Mouse (Mus musculus) hindbrain, postnatal 0 days (tissue): ENCODE measurements around the gene Clic4. TPM values are rescaled to one million over a fixed set of nuclear protein-coding genes. Genes with fewer than 3 reads are reported as not detected.
A peak's percentile ranks its signal among the peaks of the same experiment; 100 is the strongest.

Experiments used
- ATAC-seq: fragments of 200-750 bp; cut with Nextera tagmentation; 2 replicates; pipeline ENCODE4 v1.8.0; 2017; ENCODE audit warnings: mild to moderate bottlenecking, moderate TSS enrichment, moderate library complexity
- DNase-seq: peaks from one replicate; pipeline ENCODE4 v3.0.0-alpha.2; 2015; ENCODE audit warnings: low spot score
- H3K27ac ChIP-seq: fragments of 300-500 bp; sonication (generic); 2 replicates; pipeline ENCODE4 v1.5.1; 2014; ENCODE audit warnings: mild to moderate bottlenecking
- H3K27me3 ChIP-seq: fragments of 300-500 bp; sonication (generic); 2 replicates; pipeline ENCODE4 v1.6.1; 2014; ENCODE audit warnings: low read length, mixed read lengths; ENCODE audit not compliant: insufficient read depth
- H3K36me3 ChIP-seq: fragments of 300-500 bp; sonication (generic); 2 replicates; pipeline ENCODE4 v1.6.1; 2014; ENCODE audit warnings: low read length, mixed read lengths; ENCODE audit not compliant: insufficient read depth
- H3K4me1 ChIP-seq: fragments of 300-500 bp; sonication (generic); 2 replicates; pipeline ENCODE4 v1.6.1; 2014; ENCODE audit warnings: antibody characterized with exemption, low read length, mixed read lengths; ENCODE audit not compliant: insufficient read depth
- H3K4me2 ChIP-seq: fragments of 300-500 bp; sonication (generic); 2 replicates; pipeline ENCODE4 v1.6.1; 2014; ENCODE audit warnings: low read depth, mild to moderate bottlenecking, low read length, moderate library complexity, mixed read lengths
- H3K4me3 ChIP-seq: fragments of 300-500 bp; sonication (generic); 2 replicates; pipeline ENCODE4 v1.5.1; 2014; ENCODE audit warnings: low read length
- H3K9ac ChIP-seq: fragments of 300-500 bp; sonication (generic); replicated peaks from 2 replicates; pipeline ENCODE4 v1.6.1; 2014; ENCODE audit warnings: mild to moderate bottlenecking, low read length, moderate library complexity, mixed read lengths
- H3K9me3 ChIP-seq: fragments of 300-500 bp; sonication (generic); 2 replicates; pipeline ENCODE4 v1.6.1; 2016; ENCODE audit warnings: low read length, mixed read lengths
- CTCF ChIP-seq: IDR thresholded peaks from 2 replicates; pipeline ENCODE4 v1.5.1; 2016; ENCODE audit warnings: antibody characterized with exemption, control low read depth, low read depth
- WGBS: fragments of 180-500 bp; shearing (Covaris S2); extraction: QIAGEN DNeasy Blood & Tissue Kit; methylation state at CpG from one replicate; pipeline ENCODE4 v1.1.7; 2014; 5-methylcytosine and 5-hydroxymethylcytosine counted together
- polyA plus RNA-seq: library from polyadenylated mRNA; unstranded; fragments of >200 nt; fragmentation: Nextera tagmentation; extraction: Ambion mirVana; gene quantifications from 2 replicates; pipeline ENCODE4 v1.2.1, GENCODE M21; 2015
- total RNA-seq: library from RNA; depleted of rRNA; stranded (reverse); fragments of >200 nt; gene quantifications from 2 replicates; pipeline ENCODE4 v1.2.3, GENCODE M21; 2014

Gene Clic4
- total and polyA plus RNA-seq, 2 experiments from 2014 or later, result 57.1 to 70.1 TPM

DNA sequence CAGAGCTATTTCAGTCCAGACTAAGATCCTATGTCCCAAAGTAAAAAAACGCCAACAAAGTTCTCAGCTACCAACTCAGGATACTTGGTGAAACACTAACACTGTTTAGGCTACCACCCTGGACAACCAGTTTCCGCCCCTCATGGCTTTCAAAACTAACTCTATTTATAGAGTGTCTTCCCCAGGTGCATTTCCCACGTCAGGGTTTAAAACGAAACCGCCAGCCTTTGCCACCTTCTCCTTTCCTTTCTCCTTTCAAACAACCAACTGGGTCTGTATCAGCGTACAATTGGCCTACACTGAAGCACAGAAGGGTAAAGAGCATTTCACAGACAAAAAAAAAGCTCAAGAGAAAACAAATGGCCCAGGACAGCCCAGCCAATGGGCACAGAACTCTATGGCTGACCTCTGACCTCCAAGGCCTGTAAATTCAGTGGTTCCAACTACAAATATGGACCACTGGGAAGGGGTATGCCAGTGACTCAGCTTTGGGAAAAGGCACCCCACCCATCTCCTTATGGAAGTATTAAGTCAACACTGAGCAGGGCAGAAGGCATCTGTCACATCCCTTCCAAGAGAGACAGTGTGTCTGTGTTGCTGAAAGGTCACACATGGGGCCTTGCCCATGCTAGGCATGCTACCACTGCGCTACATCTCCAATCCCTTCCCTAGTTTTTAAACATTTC lies 2.8 kb downstream of the Clic4 start:
- Histone ChIP-seq H3K9me3 (no peaks in the 10 kb centered on the region), H3K27ac (no peak overlapping the region), H3K4me2 (peak overlapping the region; percentile 78), H3K27me3 (no peaks in the 10 kb centered on the region), H3K9ac (no peak overlapping the region), H3K4me3 (no peak overlapping the region), H3K36me3 (no peaks in the 10 kb centered on the region), H3K4me1 (peaks cover 6% of the 10 kb centered on the region; the same call in 1 of the 2 replicates)
- WGBS, result 71% methylated on average over 7 of the region's 7 CpGs
- TF ChIP-seq CTCF, result no peak
- DNase-seq (no peak), ATAC-seq (no peak)

DNA sequence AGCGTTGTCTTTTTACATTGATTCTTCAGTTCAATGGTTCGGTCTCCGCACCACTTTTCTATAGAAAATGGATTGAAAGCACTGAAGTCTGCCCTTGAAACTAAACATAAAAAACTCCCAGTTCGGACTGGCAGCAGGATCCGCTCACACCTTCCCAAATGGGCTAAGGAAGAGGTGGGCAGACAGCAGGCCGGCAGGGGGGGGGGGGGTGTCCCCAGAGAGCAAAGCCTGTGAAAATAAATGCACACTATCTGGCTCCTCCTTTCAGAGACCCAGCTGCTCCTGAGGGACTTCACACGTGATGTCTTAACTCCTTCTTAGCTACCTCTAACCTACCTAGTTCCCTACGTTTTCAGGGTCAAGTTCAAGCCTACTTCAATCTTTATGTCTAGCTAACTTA lies 5.1 kb downstream of the Clic4 start:
- Histone ChIP-seq H3K9ac (no peak overlapping the region), H3K27ac (peak overlapping the region; percentile 45; the same call in 1 of the 2 replicates), H3K36me3 (no peaks in the 10 kb centered on the region), H3K27me3 (no peaks in the 10 kb centered on the region), H3K4me1 (peaks cover 6% of the 10 kb centered on the region; the same call in 1 of the 2 replicates), H3K4me2 (peak overlapping the region; percentile 38), H3K4me3 (no peak overlapping the region), H3K9me3 (no peaks in the 10 kb centered on the region)
- DNase-seq, result no peak
- 41% methylated on average over 8 of the region's 8 CpGs for WGBS
- no peak for ATAC-seq
- no peak for TF ChIP-seq CTCF

DNA sequence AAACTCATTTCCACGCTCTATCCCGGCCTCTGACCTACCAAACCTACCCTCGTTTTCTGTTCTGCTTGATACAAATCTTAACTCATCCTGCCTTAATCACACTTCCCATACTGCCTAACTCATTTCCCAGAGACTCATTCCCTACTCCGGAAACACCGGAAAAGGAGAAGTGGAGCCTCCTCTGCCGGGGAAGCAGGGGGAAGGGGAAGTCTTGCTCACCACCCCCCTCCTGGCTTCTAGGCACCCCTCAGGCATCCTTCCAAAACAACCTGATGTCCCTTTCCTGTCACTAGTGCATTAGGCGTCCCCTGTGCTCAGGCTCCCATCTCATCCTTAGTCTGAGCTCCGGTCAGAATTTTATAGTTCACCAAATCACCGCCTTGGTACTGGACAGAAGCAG lies 5.6 kb downstream of the Clic4 start:
- Histone ChIP-seq H3K4me2 (peak overlapping the region; percentile 38), H3K9ac (no peak overlapping the region), H3K4me3 (no peak overlapping the region), H3K9me3 (no peaks in the 10 kb centered on the region), H3K36me3 (no peaks in the 10 kb centered on the region), H3K4me1 (peaks cover 6% of the 10 kb centered on the region; the same call in 1 of the 2 replicates), H3K27me3 (no peaks in the 10 kb centered on the region), H3K27ac (peak overlapping the region; percentile 45; the same call in 1 of the 2 replicates)
- WGBS, result 66% methylated on average over 9 of the region's 9 CpGs
- no peak for TF ChIP-seq CTCF
- no peak for ATAC-seq
- no peak for DNase-seq

DNA sequence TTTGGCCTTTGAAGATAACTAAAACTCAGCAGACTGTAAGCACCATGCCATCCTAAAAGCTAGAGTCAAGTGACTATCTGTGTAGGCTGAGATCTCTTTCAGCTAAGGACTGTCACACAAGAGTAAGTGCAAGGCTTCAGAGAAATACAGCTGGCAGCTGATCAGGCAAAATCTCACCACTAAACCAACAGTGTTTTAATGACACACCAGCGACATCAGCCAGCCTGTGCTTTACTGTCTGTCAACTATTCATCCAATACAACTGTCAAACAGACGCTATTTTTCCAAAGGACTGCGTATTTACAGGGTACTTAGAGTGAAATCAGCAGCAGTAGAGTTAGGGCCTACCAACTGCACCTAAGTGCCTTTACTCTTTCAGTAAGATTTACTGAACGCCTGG lies 12.2 kb downstream of the Clic4 start:
- TF ChIP-seq CTCF, result no peak
- no peak for DNase-seq
- Histone ChIP-seq H3K4me1 (peaks cover 5% of the 10 kb centered on the region), H3K27me3 (no peaks in the 10 kb centered on the region), H3K4me3 (no peak overlapping the region), H3K4me2 (no peak overlapping the region), H3K27ac (no peak overlapping the region), H3K36me3 (no peaks in the 10 kb centered on the region), H3K9me3 (no peaks in the 10 kb centered on the region), H3K9ac (no peak overlapping the region)
- WGBS, result 68% methylated on average over 4 of the region's 4 CpGs
- ATAC-seq, result no peak

DNA sequence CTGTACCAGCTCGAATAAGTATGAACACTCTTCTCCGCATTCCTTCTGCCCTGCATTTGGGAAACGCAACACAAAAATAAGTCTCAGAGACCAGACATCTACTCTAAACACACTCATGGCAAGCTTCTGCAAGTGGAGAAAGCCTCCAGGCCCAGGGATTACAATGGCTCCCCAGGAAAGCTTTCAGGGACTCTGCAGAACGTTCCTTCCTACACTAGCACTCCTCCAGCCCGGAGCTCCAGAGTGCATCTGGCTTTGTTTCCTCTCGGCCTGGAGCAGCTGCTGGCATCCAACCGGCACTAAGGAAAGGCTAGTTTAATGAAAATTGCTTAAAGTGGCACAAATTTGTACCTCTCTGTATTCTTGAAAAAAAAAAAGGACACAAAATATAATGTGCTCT lies 14.1 kb downstream of the Clic4 start:
- Histone ChIP-seq H3K9me3 (no peaks in the 10 kb centered on the region), H3K4me3 (no peak overlapping the region), H3K9ac (no peak overlapping the region), H3K36me3 (no peaks in the 10 kb centered on the region), H3K27me3 (no peaks in the 10 kb centered on the region), H3K4me1 (peaks cover 5% of the 10 kb centered on the region), H3K4me2 (peak overlapping the region; percentile 25; the same call in 1 of the 2 replicates), H3K27ac (peak overlapping the region; percentile 73)
- DNase-seq (peak; percentile 46), ATAC-seq (no peak)
- 20% methylated on average over 7 of the region's 7 CpGs for WGBS
- no peak for TF ChIP-seq CTCF

DNA sequence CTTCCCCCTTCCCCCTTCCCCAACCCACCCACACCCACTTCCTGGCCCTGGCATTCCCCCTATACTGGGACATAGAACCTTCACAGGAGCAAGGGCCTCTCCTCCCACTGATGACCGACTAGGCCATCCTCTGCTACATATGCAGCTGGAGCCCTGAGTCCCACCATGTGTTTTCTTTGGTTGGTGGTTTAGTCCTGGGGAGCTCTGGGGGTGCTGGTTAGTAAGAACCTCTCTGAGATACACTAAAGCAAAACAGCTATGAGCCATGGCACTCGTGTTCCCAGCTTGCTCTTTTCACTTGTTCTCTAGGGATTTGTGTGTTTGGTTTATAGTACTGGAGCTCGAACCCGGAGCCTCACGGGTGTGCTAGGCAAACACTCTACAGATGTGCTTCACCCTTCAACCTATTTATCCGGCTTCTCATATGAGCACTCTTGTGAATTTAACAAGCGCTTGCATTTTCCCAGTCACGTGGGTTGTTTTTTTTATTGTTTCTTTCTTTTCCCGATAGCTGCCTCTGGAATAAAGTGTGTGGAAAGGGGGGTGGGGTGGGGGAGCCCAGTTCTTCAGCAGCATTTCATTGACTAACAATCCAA lies 14.6 kb downstream of the Clic4 start:
- Histone ChIP-seq H3K9ac (no peak overlapping the region), H3K4me2 (peak overlapping the region; percentile 25; the same call in 1 of the 2 replicates)
- no peak for DNase-seq

More for the DNA sequence above, 14.6 kb downstream of the Clic4 start:
- Histone ChIP-seq H3K4me1 (peaks cover 5% of the 10 kb centered on the region), H3K27me3 (no peaks in the 10 kb centered on the region), H3K36me3 (no peaks in the 10 kb centered on the region), H3K9me3 (no peaks in the 10 kb centered on the region), H3K27ac (peak overlapping the region; percentile 73), H3K4me3 (no peak overlapping the region)
- WGBS, result 41% methylated on average over 9 of the region's 9 CpGs
- no peak for TF ChIP-seq CTCF
- ATAC-seq, result no peak
